Mouse (Mus musculus): ENCODE data around the gene Ipmk.
"Not testable (repeated sequence)": the region's sequence is repeated elsewhere in the genome, so short reads cannot be mapped to it uniquely, and the experiment has no call there.

Ipmk gene

DNA sequence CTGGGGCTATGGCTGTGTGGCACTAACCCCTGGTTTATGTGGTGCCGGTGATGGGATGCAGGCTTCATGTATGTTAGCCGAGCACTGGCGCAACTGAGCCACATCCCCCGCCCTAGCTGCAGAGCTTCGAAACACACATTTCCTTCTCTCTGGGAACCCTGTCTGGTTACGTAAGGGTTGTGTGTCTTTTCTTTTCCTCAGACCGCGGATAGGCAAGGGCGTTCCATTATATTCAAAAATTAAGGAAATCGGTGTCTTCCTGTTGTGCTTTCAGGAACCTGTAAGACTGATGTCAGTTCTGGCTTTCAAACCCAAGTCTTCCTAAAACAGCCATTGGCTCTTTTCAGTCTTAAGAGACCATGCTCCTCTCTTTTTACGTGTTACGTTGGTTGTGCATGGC lies 65.8 kb downstream of the Ipmk start:
- no peak for DNase-seq (ENCODE audit: extremely low read depth, low read depth, low spot score)

DNA sequence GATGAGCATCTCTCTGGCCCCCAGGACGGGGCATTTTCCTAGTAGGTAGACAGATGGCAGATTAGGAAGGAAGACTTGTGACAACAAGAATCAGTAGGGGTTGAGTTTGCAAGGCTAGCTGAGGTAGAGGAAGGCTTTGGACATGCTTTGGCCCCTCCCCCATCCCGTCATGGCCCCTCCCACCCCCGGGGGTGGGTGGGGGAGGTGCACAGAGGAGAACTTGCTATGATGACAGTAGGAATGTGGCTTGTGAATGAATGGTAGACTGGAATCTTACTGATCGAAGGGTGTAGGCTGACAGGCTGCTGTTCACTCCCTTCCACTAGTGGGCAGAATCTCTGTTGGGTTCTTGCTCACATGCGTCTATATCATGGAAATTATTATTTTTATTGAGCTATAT lies 74.0 kb downstream of the Ipmk start:
- DNase-seq (ENCODE audit: extremely low read depth, low read depth, low spot score), result no peak

DNA sequence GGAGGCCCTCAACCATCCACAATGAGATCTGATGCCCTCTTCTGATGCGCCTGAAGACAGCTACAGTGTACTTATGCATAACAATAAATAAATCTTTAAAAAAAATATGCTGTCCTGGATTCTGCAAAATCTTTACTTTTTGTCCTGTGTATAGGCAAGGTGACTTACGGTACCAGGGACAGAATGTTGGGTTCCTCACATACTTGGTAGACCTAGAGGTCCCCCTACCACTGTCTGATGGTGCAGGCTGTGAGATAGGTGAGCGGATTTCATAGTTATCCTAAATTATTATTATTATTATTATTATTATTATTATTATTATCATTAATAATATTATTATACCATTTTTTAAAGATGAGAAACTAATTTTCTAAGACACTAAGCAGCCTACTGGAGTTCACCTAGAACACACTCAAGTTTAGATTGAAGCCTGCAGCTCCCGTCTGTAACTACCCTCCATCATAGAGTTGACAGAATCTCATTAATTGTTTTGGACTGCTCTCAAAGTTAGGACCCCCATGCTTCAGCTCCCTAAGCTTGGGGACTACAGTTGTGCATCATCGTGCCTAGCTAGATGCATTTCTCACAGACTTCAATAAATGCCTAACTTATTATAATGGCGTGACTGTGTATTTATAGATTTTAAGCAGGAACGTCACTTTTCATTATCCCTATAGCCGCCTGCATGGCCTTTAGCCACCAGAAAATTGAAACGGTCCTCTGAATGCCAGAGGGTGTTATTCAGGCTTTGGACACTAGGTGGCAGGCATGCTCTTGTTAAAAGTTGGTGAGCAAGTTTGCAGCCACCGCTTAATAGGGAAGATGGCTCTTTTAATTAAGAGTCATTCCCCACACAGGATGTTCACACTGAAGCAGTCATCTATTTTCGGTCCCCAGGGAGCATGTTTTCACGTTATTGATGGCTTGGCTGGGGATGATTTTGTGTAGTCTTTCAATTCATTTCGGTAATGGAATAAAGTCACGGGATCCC lies 74.8 kb downstream of the Ipmk start:
- no peak for DNase-seq (ENCODE audit: extremely low read depth, low read depth, low spot score)

DNA sequence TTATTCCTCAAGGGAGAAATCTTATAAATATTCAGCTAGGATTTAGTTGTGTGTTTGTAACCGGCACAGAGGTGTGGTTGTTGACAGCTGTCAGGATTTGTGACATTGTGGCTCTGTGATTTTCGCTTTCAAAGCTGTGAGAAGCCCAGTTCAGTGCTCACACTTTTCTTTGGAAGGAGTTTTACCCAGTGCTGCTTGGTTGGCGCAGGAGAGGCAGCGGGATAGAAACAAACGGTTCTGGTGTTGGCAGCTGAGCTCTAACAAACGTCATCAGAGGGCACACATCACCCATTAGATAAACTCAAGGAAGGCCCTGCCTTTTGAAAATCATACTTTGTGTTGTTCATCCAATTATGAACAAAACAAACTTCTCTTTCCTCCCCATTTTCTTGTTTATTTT lies 79.2 kb downstream of the Ipmk start:
- DNase-seq (ENCODE audit: extremely low read depth, low read depth, low spot score), result no peak

DNA sequence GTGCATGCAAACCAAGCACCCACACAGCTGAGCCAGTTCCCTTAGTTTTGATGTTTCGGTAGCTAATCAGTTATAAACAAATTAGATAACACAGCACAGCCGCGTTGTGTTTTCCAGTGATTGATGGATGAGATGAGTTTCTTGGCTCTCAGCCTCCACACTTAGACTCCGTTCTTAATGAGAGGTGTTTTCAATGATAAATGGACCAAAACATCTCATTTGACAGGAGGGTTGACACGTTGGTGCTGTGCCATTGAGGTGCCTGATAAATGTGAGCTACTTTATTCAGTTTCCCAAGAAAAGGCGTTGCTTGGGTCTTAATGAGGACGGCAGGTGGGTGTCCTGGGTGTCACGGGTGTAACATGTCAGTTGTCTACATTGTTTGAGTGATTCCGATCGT lies 79.8 kb downstream of the Ipmk start:
- no peak for DNase-seq (ENCODE audit: extremely low read depth, low read depth, low spot score)

DNA sequence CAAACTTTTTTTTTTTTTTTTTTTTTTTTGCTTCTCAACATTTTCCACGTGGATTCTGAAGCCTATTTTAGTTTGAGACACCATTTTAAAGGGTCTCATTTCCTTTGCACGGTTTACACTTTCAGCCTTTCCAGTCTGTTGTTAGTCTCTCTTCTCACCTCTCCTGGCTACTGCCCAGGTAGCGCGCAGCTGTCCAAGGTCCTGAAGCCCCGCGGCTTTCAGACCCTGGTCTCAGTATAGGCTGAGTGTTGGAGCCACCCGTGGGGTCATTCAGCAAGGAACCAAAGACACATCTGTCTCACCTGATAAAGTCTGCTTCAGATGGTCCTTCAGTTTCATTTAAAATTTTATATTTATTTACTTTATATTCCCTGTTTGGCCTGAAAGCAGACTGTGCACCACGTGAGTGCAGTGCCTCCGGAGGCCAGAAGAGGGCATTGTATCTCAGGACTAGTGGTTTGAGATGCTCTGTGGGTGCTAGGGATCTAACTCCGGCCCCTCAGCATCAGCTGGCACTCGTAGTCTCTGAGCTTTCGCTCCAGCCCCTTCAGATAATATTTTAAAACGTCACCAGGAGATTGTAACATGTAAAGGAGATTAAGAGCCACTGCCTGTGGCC lies 80.8 kb downstream of the Ipmk start:
- no peak for DNase-seq (ENCODE audit: extremely low read depth, low read depth, low spot score)

DNA sequence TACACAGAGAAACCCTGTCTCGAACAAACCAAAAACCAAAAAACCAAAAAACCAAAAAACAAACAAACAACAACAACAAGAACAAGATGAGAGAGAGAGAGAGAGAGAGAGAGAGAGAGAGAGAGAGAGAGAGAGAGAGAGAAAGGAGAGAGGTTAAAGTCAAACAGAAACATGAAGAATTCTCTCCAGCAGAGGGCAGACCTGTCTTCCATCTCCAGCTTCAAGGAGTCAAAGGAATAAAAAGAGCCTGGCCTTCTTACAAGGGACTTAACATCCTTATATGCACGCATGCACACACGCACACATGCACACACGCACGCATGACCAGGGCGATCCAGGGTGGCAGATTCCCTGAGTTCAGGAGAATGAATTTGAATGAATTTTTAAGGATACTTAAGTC lies 83.1 kb downstream of the Ipmk start:
- no peak for DNase-seq (ENCODE audit: extremely low read depth, low read depth, low spot score)

DNA sequence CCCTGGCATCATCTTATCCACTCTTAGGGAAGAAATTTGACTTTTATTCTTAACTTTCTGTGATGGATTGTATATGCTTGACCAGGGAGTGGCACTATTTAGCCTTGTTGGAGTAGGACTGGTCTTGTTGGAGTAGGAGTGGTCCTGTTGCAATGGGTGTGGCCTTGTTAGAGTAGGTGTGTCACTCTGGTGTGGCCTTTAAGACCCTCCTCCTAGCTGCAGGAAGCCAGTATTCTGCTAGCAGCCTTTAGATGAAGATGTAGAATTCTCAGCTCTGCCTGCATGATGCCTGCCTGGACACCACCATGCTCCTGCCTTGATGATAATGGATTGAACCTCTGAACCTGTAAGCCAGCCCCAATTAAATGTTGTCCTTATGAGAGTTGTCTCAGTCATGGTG lies 95.5 kb downstream of the Ipmk start:
- DNase-seq (ENCODE audit: extremely low read depth, low read depth, low spot score), result no peak

DNA sequence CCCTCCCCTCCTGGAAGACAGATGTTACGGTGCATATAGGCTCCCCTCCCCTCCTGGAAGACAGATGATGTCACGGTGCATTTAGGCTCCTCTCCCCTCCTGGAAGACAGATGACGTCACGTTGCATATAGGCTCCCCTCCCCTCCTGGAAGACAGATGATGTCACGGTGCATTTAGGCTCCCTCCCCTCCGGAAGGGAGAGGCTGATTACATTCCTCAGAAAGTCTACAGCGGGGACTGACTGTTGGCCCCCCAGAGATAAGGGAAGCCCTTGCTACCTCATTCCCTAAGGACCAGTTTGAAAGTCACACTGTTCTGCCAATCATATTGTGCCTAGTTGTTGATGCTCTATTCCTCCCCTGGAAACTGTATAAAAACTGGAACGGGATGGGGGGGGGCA lies 100.1 kb downstream of the Ipmk start:
- DNase-seq (ENCODE audit: extremely low read depth, low read depth, low spot score), result no peak

DNA sequence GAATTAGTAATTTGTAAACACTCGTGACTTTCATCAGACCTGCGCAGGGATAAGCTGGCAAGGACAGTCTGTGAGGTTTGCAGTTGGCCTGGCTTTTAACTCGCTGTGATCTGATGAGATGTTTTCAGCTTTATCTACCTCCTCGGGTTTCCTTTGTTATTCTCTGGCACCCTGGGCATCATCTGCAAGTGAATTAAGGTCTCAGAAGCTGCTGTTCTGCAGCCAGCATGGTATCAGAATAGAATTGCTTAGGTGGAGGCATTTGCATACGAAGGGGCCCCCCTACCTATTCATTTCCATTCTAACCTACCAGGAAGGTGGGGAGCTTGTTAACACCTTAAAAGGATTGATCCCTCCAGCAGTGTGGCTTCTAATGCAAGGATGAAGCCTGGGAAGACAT lies 100.7 kb downstream of the Ipmk start:
- DNase-seq (ENCODE audit: extremely low read depth, low read depth, low spot score), result no peak

DNA sequence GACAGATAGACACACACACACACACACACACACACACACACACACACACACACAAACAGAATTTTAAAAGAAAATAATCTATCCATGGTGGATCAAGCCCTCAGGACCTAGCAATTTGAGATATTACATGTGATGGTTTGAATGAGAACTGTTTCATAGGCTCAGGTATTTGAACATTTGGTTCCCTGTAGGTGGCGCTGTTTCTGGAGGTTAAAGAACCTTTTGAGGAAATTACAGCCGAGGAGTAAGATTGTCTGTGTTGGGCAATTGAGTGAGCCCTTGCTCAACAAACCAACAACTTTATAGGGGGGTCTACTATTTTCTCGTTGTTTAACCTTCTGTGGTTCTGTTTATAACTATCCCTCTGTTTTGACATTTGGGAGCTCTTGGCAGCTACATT lies 107.8 kb downstream of the Ipmk start:
- no peak for DNase-seq (ENCODE audit: extremely low read depth, low read depth, low spot score)

DNA sequence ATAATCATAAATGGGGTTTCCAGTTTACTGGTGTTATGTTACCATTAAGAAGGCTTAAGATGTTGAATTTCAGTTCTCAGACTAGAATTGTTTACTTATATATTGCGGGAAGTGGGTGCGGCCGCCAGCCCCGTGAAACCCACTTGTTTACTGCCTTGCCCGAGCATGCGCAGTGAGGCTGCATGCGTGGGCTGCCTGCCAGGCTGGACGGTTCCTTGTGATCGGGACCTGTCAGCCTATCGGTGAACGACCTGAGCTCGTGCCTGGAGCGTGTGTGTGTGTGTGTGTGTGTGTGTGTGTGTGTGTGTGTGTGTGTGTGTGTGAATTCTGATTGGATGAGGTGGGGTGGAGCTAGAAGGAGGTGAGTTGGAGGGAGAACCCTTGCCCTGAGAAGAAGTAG lies 114.8 kb downstream of the Ipmk start:
- not testable (repeated sequence) for DNase-seq (ENCODE audit: extremely low read depth, low read depth, low spot score)

DNA sequence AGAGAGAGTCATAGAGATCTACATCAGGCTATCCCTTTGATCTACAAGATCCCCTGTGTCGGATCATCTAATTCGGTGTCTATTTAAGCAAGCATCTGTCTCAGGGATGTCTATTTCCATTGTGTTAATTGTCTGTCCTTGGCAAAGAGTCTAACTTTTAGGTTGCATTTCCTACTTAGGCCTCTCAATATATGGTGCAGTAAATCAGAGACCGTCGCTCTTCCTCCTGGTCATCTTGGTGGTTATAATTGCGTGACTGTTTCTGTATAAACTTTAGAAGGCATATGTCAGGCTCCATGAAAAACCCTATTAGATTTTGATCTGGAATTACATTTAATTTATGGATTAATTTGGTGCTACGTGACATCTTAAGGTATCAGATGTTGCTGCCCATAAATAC lies 116.9 kb downstream of the Ipmk start:
- no peak for DNase-seq (ENCODE audit: extremely low read depth, low read depth, low spot score)

DNA sequence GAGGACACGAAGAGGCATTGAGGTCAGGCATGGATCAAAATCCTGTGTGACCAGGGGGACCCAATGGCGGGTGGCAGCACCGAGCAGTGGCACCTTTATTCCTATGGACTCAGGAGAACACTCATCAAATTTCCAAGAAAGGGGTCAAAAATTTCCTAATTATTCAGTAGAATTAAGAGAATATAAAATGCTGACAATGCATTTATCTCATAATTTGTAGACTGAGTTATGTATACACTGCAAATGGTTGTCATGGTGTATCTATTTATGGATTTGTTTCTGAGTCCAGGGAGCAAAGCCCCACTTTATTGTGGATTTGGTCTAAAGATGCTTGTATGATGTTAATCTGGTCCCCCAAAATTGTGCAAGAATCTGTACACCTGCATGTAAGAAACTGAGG lies 120.8 kb downstream of the Ipmk start:
- no peak for DNase-seq (ENCODE audit: extremely low read depth, low read depth, low spot score)

DNA sequence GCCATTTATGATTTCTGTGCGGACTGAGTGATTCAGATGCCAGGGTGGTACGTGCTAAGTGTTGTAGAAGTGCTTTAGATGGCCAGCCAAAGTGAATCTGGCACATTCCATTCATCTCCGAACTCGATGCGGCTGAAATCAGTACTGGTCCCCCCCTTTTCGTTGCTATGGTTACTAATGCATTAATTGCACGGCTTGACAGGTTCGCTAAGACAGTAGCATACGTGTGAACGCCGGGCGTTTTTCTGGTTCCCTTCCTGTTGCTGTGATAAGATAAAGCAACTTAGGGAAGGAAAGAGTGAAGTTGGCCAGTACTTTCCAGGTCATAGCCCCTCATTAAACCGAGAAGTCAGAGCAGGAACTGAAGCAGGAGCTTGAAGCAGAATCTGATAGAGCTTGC lies 122.2 kb downstream of the Ipmk start:
- no peak for DNase-seq (ENCODE audit: extremely low read depth, low read depth, low spot score)

DNA sequence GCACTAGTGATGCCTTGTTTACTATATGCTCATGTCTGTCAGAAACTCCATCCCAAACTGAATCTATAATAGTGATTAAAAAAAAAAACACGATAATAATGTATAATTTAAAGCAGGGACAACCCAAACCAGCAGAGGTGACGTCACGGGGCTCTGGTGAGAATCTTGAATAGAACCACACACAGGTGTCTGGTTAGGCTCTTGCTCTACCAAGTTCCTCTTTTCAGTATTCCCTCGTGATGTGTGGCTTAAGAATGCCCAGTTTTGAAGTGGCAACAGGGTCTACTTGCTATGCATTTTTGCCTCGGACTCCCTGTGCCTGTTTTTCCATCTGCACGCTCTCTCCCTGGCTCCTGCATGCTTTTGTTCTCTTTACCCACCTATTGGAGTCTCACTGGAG lies 124.5 kb downstream of the Ipmk start:
- no peak for DNase-seq (ENCODE audit: extremely low read depth, low read depth, low spot score)

DNA sequence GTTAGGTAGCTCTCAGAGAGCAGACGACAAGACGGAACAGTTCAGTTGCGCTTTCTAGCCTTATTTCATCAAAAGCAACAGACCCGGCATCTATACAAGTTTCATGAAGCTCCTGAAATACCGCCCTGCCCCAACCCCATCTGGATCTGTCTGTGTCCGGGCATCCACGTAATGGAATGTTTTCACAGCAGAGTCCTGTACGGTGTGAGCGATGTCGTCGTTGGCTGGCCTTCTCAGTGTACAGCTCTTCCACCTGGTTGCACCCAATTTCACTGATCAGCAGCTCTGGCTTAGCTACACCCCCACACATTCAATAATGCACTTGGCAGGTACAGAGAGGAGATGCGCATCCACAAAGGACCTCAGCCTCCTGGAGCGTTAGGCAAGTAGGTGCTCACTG lies 126.0 kb downstream of the Ipmk start:
- DNase-seq (ENCODE audit: extremely low read depth, low read depth, low spot score), result no peak

DNA sequence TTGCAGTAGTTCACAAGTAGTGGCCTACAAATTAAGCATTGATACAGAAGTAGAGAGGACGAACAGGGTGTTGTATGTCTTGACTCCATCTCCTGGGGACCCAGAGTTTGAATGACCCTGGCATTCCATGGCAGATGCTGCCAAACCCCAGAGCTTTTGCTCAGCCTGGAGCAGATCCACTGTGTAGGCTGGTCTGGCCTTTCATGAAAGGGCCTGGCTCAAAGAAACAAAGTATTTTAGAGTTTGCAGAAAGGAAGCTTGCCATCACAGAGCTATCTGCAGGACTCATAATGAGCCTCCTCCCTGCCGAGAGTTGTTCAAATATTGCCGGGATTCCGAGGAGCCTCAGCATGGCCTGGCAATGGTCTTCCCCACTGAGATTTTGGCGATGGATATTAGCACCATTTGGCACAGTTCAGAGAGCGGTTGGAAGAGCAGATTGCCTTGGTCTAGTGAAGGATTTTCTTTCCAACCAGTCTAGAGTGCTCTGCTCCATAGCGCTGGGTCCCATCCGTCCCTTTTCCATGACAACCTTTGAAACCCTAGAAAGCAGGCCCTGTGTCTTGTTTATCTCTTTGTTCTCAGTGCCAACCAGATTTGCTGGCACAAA lies 129.0 kb downstream of the Ipmk start:
- no peak for DNase-seq (ENCODE audit: extremely low read depth, low read depth, low spot score)

DNA sequence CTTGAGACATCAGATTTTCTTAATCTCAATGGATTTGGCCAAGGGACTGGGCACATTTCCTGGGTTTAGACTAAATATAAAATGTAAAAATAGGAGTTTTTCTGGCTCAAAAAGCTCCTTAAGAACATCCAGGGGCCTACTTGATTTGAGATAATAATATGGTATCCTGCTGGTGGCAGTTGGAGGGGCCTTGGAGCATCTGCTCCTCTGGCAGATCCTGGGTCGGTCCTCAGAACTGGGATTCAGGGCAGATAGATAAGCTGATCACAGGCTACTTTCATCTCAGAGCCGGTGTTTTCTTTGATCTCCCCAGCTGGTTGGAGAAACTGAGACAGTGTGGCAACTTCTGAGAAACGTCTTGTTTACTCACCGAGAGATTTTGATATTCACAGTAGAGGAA lies 129.6 kb downstream of the Ipmk start:
- DNase-seq (ENCODE audit: extremely low read depth, low read depth, low spot score), result no peak

DNA sequence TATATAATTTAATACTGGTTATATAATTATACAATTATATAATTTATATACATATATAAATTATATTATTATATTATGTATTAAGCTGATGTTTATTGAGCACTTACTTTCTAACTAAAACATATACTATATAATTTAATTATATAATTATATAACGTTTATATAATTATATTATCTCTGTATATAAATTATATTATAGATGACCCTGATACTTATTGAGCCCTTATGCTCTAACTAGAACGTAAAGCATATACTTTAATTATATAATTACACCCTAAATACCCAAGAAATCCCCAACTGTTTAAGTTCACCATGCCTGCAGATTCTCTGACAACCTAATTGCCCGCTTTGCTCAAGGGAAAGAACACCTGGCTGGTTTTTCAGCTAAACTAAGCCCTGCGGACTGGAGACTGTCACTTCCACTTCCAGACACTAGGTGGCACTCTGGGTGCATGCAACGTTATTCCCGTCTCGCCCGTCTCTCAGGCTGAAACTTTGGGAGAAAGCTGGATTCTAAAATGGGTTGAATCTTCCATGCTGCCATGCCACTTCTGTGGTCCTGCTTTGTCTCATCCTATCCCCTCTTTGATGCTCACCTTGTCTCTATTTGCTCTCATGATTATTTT lies 132.2 kb downstream of the Ipmk start:
- DNase-seq (ENCODE audit: extremely low read depth, low read depth, low spot score), result no peak

All from fat pad, adult 2 months (tissue).